In genomic region chr11:22698057-22698941, GRCm38 (mm10) we compare ENCODE assay signal across 9 mouse cellular contexts.
DNase-seq lines count a peak whose midpoint lies in the region; ATAC-seq and TF ChIP-seq lines count a peak whose summit lies in the region.
"Had no signal": no experiment of that assay in that cellular context is flagged by ENCODE, and none has a peak within 500 bp of the region (broad histone marks: within the 10 kb centered on the region; RNA-seq: fewer than 3 reads in every experiment).

No protein-coding gene starts in this region.

- no peak overlapping the region for H3K4me3 ChIP-seq in kidney, embryonic 15.5 days (replicated peaks)
- H3K4me3 ChIP-seq in heart, embryonic 15.5 days, result no peak overlapping the region
- no peak overlapping the region for H3K4me3 ChIP-seq in midbrain, embryonic 15.5 days
- H3K4me3 ChIP-seq in liver, postnatal 0 days (ENCODE audit: low read depth, low read length), result no peak overlapping the region
- H3K4me3 ChIP-seq: liver, embryonic 15.5 days had no signal

- ATAC-seq in kidney, embryonic 15.5 days (replicated peaks; ENCODE audit: low FRiP score), result peak; percentile 90
- ATAC-seq in heart, embryonic 15.5 days (replicated peaks; ENCODE audit: insufficient number of reproducible peaks, insufficient read depth, low FRiP score, low read depth), result peak; percentile 55
- ATAC-seq in midbrain, embryonic 15.5 days (replicated peaks), result peak; percentile 96
- no peak for ATAC-seq in liver, postnatal 0 days

- no peak overlapping the region for H3K27ac ChIP-seq in kidney, embryonic 15.5 days
- no peak overlapping the region for H3K27ac ChIP-seq in heart, embryonic 15.5 days
- H3K27ac ChIP-seq in midbrain, embryonic 15.5 days, result peak overlapping the region; percentile 59
- no peak overlapping the region for H3K27ac ChIP-seq in liver, postnatal 0 days (ENCODE audit: low read depth)
- H3K27ac ChIP-seq: liver, embryonic 15.5 days had no signal

- no peak for TF ChIP-seq EP300 in liver, postnatal 0 days (IDR thresholded peaks at IDR 0.05; ENCODE audit: low read depth)

- H3K27me3 ChIP-seq in kidney, embryonic 15.5 days, result no peaks in the 10 kb centered on the region
- H3K27me3 ChIP-seq in heart, embryonic 15.5 days, result no peaks in the 10 kb centered on the region
- no peaks in the 10 kb centered on the region for H3K27me3 ChIP-seq in midbrain, embryonic 15.5 days (replicated peaks)
- no peaks in the 10 kb centered on the region for H3K27me3 ChIP-seq in liver, postnatal 0 days (ENCODE audit: insufficient read depth, low read length)
- H3K27me3 ChIP-seq: liver, embryonic 15.5 days had no signal

- no peaks in the 10 kb centered on the region for H3K36me3 ChIP-seq in kidney, embryonic 15.5 days
- H3K36me3 ChIP-seq in heart, embryonic 15.5 days, result no peaks in the 10 kb centered on the region
- H3K36me3 ChIP-seq in midbrain, embryonic 15.5 days (replicated peaks), result no peaks in the 10 kb centered on the region
- no peaks in the 10 kb centered on the region for H3K36me3 ChIP-seq in liver, postnatal 0 days (replicated peaks; ENCODE audit: insufficient read depth, low read length)
- H3K36me3 ChIP-seq: liver, embryonic 15.5 days had no signal

- WGBS in kidney, embryonic 15.5 days, result 60% methylated on average over 5 of the region's 5 CpGs
- WGBS in heart, embryonic 15.5 days, result 57% methylated on average over 5 of the region's 5 CpGs
- WGBS in midbrain, embryonic 15.5 days, result 47% methylated on average over 5 of the region's 5 CpGs
- WGBS in liver, postnatal 0 days (ENCODE audit: insufficient replicate concordance), result 60% methylated on average over 5 of the region's 5 CpGs

- no peak for DNase-seq in kidney, postnatal 14 days
- peak; percentile 71 for DNase-seq in cerebellum, adult 8-10 months
- no peak for DNase-seq in thymus, adult 18-20 months
- no peak for DNase-seq in liver, postnatal 0 days
- DNase-seq in lung, postnatal 25 days (ENCODE audit: low spot score), result no peak

- H3K4me2 ChIP-seq in kidney, embryonic 15.5 days, result no peak overlapping the region
- no peak overlapping the region for H3K4me2 ChIP-seq in heart, embryonic 15.5 days
- H3K4me2 ChIP-seq in midbrain, embryonic 15.5 days, result no peak overlapping the region
- H3K4me2 ChIP-seq in liver, postnatal 0 days (ENCODE audit: low read depth, low read length), result no peak overlapping the region
- H3K4me2 ChIP-seq: liver, embryonic 15.5 days had no signal

- TF ChIP-seq CTCF in liver, postnatal 0 days (IDR thresholded peaks at IDR 0.05; ENCODE audit: low read depth), result no peak

- no peaks in the 10 kb centered on the region; the same call in 1 of the 2 replicates for H3K9me3 ChIP-seq in kidney, embryonic 15.5 days (replicated peaks)
- H3K9me3 ChIP-seq in heart, embryonic 15.5 days (replicated peaks), result no peaks in the 10 kb centered on the region
- no peaks in the 10 kb centered on the region for H3K9me3 ChIP-seq in midbrain, embryonic 15.5 days
- no peaks in the 10 kb centered on the region for H3K9me3 ChIP-seq in liver, postnatal 0 days (ENCODE audit: low read length)
- H3K9me3 ChIP-seq: liver, embryonic 15.5 days had no signal

- no peak overlapping the region for H3K9ac ChIP-seq in kidney, embryonic 15.5 days
- no peak overlapping the region for H3K9ac ChIP-seq in heart, embryonic 15.5 days
- H3K9ac ChIP-seq in midbrain, embryonic 15.5 days, result no peak overlapping the region
- no peak overlapping the region for H3K9ac ChIP-seq in liver, postnatal 0 days (replicated peaks)
- H3K9ac ChIP-seq: liver, embryonic 15.5 days had no signal

- peaks cover 8% of the 10 kb centered on the region for H3K4me1 ChIP-seq in kidney, embryonic 15.5 days
- H3K4me1 ChIP-seq in heart, embryonic 15.5 days (replicated peaks), result peaks cover 6% of the 10 kb centered on the region
- peaks cover 15% of the 10 kb centered on the region; the same call in 1 of the 2 replicates for H3K4me1 ChIP-seq in midbrain, embryonic 15.5 days
- H3K4me1 ChIP-seq in liver, postnatal 0 days (ENCODE audit: insufficient read depth), result 0 out of 2 replicates have a peak, but pooled peaks cover 6% of the 10 kb centered on the region
